Mouse (Mus musculus): ENCODE measurements around the gene Ros1. TPM values are rescaled to one million over a fixed set of nuclear protein-coding genes. Genes with fewer than 3 reads are reported as not detected.
A peak's percentile ranks its signal among the peaks of the same experiment; 100 is the strongest.

Gene Ros1
- total and polyA plus RNA-seq, 2 experiments = not detected

DNA sequence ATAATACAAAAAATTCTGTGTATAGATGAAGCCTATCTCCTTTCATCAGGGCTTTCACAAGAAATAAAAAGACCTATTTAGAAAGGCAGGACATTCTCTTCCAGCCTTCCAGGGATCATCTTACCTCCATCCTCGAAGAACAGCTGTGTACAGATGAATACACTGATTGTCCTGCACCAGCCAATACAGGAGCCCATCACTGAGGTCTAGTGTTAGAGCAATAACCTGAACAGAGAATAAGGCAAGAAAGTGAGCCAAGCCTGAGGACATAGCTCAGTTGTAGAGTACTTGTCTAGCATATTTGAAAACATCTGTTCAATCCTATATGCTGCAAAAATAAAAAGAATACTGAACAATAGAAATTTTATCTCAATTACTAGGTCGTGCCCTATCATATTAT is 64.3 kb downstream of the Ros1 start:
- 75% methylated on average over 2 of the region's 2 CpGs for WGBS
- H3K36me3 ChIP-seq (ENCODE audit: control insufficient read depth, insufficient read depth, low read length) = no peaks in the 10 kb centered on the region
- H3K79me2 ChIP-seq (ENCODE audit: control insufficient read depth, insufficient read depth, low read length) = no peaks in the 10 kb centered on the region
- H3K4me3 ChIP-seq (ENCODE audit: insufficient read depth, low read depth, low read length) = no peak overlapping the region
- H3K27me3 ChIP-seq (ENCODE audit: control insufficient read depth, insufficient read depth, low read length) = no peaks in the 10 kb centered on the region
- DNase-seq (ENCODE audit: extremely low read depth, low read depth, low spot score) = no peak
- TF ChIP-seq POLR2A (IDR thresholded peaks at IDR 0.05; ENCODE audit: extremely low read depth, insufficient read depth, low read length) = no peak
- TF ChIP-seq CTCF (IDR thresholded peaks at IDR 0.05; ENCODE audit: low read depth, low read length) = no peak
- H3K4me1 ChIP-seq (ENCODE audit: control insufficient read depth, insufficient read depth, low read length) = no peaks in the 10 kb centered on the region
- H3K27ac ChIP-seq (replicated peaks; ENCODE audit: insufficient read depth, low read depth, low read length) = no peak overlapping the region
- H3K9ac ChIP-seq (ENCODE audit: low read depth, low read length) = no peak overlapping the region

DNA sequence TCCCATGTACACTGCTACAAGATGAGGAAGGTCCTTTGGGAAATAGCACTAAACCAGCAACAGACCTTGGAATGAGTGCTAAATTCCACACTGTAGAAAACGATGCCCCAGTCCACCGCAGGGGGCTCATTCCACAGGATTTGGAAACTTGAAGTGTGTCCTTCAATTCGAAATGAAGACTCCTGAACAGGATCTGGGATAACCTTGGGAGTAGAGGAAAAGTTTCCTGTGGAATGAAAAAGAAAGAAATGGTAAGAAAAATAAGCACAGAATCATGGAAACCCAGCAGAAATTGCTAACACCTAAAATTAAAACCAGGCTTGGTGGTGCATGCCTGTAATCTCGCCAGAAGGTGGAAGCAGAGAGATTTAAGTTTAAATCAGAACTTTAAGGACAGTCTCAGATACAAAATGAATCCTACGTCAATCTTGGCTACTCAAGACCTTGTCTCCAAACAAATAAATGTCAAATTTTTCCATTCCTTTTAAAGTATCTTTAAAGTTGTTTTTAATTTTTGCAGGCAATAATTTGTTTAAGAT is 66.1 kb downstream of the Ros1 start:
- no peak for DNase-seq (ENCODE audit: extremely low read depth, low read depth, low spot score)
- Histone ChIP-seq H3K9ac (ENCODE audit: low read depth, low read length) (no peak overlapping the region), H3K4me1 (ENCODE audit: control insufficient read depth, insufficient read depth, low read length) (no peaks in the 10 kb centered on the region), H3K27ac (replicated peaks; ENCODE audit: insufficient read depth, low read depth, low read length) (no peak overlapping the region), H3K79me2 (ENCODE audit: control insufficient read depth, insufficient read depth, low read length) (no peaks in the 10 kb centered on the region), H3K27me3 (ENCODE audit: control insufficient read depth, insufficient read depth, low read length) (no peaks in the 10 kb centered on the region), H3K4me3 (ENCODE audit: insufficient read depth, low read depth, low read length) (no peak overlapping the region), H3K36me3 (ENCODE audit: control insufficient read depth, insufficient read depth, low read length) (no peaks in the 10 kb centered on the region)
- TF ChIP-seq CTCF (IDR thresholded peaks at IDR 0.05; ENCODE audit: low read depth, low read length) = no peak
- TF ChIP-seq POLR2A (IDR thresholded peaks at IDR 0.05; ENCODE audit: extremely low read depth, insufficient read depth, low read length) = no peak
- 71% methylated on average over 5 of the region's 5 CpGs for WGBS

DNA sequence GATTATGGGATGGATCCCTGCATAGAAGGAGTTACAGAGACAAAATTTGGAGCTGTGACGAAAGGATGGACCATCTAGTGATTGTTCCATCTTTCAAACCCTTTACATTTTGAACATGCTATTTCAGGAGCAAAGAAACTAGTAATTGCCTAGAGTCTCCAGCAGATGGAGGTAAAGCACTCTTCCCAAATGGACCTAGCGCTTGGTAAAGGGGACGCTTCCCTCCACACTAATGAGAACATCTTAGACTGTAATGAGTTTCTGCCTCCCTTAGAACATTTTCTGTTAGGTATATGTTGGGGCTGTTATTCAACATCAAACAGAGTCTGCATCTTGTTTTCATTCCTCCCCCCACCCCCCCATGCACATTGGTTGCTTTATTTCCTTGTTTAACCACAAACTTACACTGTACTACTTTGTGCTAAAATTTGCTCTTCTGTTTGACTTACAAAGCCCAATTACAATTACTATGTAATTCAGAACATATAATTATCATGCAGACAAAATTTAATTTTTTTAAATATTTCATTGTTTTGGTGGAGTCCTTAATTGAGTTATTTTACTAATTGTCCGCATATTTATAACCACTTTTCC is 88.8 kb downstream of the Ros1 start:
- peak; percentile 12 for DNase-seq (ENCODE audit: extremely low read depth, low read depth, low spot score)
- no peaks in the 10 kb centered on the region for H3K79me2 ChIP-seq (ENCODE audit: control insufficient read depth, insufficient read depth, low read length)
- WGBS = 40% methylated on average over 4 of the region's 4 CpGs
- no peak overlapping the region for H3K9ac ChIP-seq (ENCODE audit: low read depth, low read length)
- no peaks in the 10 kb centered on the region for H3K4me1 ChIP-seq (ENCODE audit: control insufficient read depth, insufficient read depth, low read length)
- TF ChIP-seq POLR2A (IDR thresholded peaks at IDR 0.05; ENCODE audit: extremely low read depth, insufficient read depth, low read length) (no peak), CTCF (IDR thresholded peaks at IDR 0.05; ENCODE audit: low read depth, low read length) (peak; percentile 44)
- H3K27me3 ChIP-seq (ENCODE audit: control insufficient read depth, insufficient read depth, low read length) = no peaks in the 10 kb centered on the region
- no peak overlapping the region for H3K4me3 ChIP-seq (ENCODE audit: insufficient read depth, low read depth, low read length)
- no peak overlapping the region for H3K27ac ChIP-seq (replicated peaks; ENCODE audit: insufficient read depth, low read depth, low read length)
- H3K36me3 ChIP-seq (ENCODE audit: control insufficient read depth, insufficient read depth, low read length) = no peaks in the 10 kb centered on the region

DNA sequence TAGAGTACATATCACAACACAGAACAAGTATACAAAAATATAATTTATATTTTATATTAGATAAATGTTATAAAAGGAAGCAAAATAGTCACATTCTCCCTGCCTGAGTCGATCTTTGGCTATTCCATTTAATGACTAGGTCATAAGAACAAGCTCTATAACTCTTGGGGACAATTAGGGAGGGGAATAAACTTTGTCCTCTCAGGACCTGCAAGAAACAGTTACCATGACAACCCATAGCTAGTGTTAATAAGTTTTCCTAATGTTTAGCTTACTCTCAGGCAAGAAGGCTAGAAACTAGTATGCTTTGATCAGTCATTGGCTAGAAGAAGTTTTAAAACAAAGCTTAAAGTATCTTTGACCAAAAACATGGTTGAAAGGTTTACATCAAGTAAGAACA is 93.8 kb downstream of the Ros1 start:
- no peak overlapping the region for H3K4me3 ChIP-seq (ENCODE audit: insufficient read depth, low read depth, low read length)
- 75% methylated on average over 1 of the region's 1 CpGs for WGBS
- H3K79me2 ChIP-seq (ENCODE audit: control insufficient read depth, insufficient read depth, low read length) = no peaks in the 10 kb centered on the region
- no peaks in the 10 kb centered on the region for H3K36me3 ChIP-seq (ENCODE audit: control insufficient read depth, insufficient read depth, low read length)
- no peaks in the 10 kb centered on the region for H3K27me3 ChIP-seq (ENCODE audit: control insufficient read depth, insufficient read depth, low read length)
- H3K4me1 ChIP-seq (ENCODE audit: control insufficient read depth, insufficient read depth, low read length) = no peaks in the 10 kb centered on the region
- DNase-seq (ENCODE audit: extremely low read depth, low read depth, low spot score) = no peak
- H3K9ac ChIP-seq (ENCODE audit: low read depth, low read length) = no peak overlapping the region
- TF ChIP-seq CTCF (IDR thresholded peaks at IDR 0.05; ENCODE audit: low read depth, low read length) = no peak
- H3K27ac ChIP-seq (replicated peaks; ENCODE audit: insufficient read depth, low read depth, low read length) = no peak overlapping the region

DNA sequence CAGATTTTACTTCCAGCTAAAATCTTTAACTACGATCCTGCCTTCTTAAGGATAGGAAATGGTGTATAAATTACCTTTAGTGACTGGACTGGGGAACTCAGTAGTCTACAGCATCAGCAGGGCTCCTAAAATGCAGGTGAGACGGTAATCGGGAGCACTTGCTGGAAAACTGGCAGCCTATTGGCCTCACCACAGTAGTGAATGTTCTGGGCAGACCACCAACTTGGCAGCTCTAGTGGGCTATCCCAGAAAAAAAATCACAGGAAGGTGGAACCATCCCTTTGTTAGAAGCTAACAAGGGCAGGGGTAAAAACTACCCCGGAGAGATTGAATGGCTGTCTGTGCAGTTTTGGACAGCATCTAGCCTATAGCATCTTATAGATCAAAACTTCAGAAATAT is 102.9 kb downstream of the Ros1 start:
- Histone ChIP-seq H3K27me3 (ENCODE audit: control insufficient read depth, insufficient read depth, low read length) (no peaks in the 10 kb centered on the region), H3K27ac (replicated peaks; ENCODE audit: insufficient read depth, low read depth, low read length) (no peak overlapping the region), H3K4me1 (ENCODE audit: control insufficient read depth, insufficient read depth, low read length) (no peaks in the 10 kb centered on the region), H3K36me3 (ENCODE audit: control insufficient read depth, insufficient read depth, low read length) (no peaks in the 10 kb centered on the region), H3K4me3 (ENCODE audit: insufficient read depth, low read depth, low read length) (no peak overlapping the region), H3K79me2 (ENCODE audit: control insufficient read depth, insufficient read depth, low read length) (no peaks in the 10 kb centered on the region), H3K9ac (ENCODE audit: low read depth, low read length) (no peak overlapping the region)
- TF ChIP-seq CTCF (IDR thresholded peaks at IDR 0.05; ENCODE audit: low read depth, low read length) = no peak
- TF ChIP-seq POLR2A (IDR thresholded peaks at IDR 0.05; ENCODE audit: extremely low read depth, insufficient read depth, low read length) = no peak
- no peak for DNase-seq (ENCODE audit: extremely low read depth, low read depth, low spot score)
- 88% methylated on average over 4 of the region's 4 CpGs for WGBS

DNA sequence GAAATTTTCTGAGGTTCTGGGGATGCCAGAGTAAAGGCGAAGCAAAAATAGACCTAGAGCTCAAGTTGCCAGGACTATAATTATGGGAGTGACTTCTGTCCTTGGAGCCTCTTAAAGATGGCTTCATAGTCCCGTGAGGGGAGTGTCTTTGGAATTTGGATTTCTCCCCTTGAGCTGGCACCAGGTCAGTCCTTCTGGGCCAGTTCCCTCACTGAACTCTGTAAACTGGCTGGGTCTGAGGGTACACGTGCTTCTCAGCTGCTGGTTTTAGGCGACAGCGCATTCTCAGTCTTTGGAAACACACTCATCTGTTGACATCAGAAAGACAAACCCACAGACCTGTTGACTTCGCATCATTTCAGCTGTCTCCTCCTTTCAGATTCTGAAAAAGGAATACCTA is 108.4 kb downstream of the Ros1 start:
- H3K4me3 ChIP-seq (ENCODE audit: insufficient read depth, low read depth, low read length) = no peak overlapping the region
- no peak for TF ChIP-seq POLR2A (IDR thresholded peaks at IDR 0.05; ENCODE audit: extremely low read depth, insufficient read depth, low read length)
- no peak for TF ChIP-seq CTCF (IDR thresholded peaks at IDR 0.05; ENCODE audit: low read depth, low read length)
- H3K36me3 ChIP-seq (ENCODE audit: control insufficient read depth, insufficient read depth, low read length) = no peaks in the 10 kb centered on the region
- 88% methylated on average over 6 of the region's 6 CpGs for WGBS
- no peak overlapping the region for H3K27ac ChIP-seq (replicated peaks; ENCODE audit: insufficient read depth, low read depth, low read length)
- no peaks in the 10 kb centered on the region for H3K4me1 ChIP-seq (ENCODE audit: control insufficient read depth, insufficient read depth, low read length)
- no peaks in the 10 kb centered on the region for H3K27me3 ChIP-seq (ENCODE audit: control insufficient read depth, insufficient read depth, low read length)
- no peak overlapping the region for H3K9ac ChIP-seq (ENCODE audit: low read depth, low read length)
- no peak for DNase-seq (ENCODE audit: extremely low read depth, low read depth, low spot score)
- H3K79me2 ChIP-seq (ENCODE audit: control insufficient read depth, insufficient read depth, low read length) = no peaks in the 10 kb centered on the region
